Mouse (Mus musculus) heart, adult 9 months (tissue): Measurements from ENCODE around the gene Cd2.

Source experiments
- DNase-seq, 2 experiments: peaks; one replicate each; pipeline ENCODE4 v3.0.0; 2022; ENCODE audit warnings: low spot score in 2 of 2

Gene Cd2

DNA sequence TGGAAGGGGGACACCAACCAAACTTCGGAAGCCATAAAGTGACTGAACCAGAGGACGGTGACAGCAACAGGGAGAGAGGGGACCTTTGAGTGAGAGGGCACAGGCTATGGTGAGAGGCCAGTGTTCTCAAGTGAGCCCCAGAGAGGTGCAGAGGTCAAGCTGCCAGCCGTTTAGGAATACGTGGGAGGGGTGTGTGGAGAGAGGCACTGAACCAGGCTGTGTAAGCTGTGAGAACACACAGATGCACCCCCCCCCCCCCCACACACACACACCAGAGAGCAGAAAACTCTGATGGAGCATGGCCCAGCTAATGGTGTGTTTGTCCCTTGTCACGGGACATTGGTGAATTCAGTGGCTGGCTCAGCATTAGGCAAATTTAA, 58.2 kb downstream of the Cd2 start:
- no peak for DNase-seq

DNA sequence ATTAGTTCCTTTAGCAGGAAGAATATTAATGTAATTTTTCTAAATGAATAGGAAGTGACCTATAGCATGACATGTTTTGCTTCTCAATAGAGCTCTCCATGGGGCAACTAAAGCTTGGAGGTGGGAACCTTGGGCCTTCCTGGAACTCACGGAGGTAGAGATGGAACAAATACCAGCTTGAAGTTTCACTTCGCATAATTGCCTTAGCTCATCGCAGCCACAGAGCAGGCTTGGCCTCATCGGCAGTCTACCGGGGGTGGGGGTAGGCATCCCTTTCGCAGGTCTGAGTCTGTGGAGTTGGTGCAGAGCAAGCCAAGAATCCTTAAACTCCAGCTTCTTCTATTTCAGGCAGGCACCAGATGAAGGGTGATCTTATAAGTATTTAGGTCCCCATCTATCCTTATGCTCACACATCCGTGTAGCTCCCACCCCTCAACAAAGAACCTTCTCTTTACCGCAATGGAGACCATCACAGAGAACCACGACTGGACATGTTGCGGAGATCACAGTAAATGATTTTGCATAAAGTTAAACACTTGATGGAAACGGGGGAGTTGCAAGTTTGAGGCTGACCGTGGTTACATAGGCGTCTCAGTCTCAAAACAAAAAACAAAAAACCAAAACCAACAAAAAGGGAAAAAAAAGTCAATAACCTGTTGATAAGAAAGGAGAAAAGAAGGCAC, 58.7 kb downstream of the Cd2 start:
- no peak for DNase-seq

DNA sequence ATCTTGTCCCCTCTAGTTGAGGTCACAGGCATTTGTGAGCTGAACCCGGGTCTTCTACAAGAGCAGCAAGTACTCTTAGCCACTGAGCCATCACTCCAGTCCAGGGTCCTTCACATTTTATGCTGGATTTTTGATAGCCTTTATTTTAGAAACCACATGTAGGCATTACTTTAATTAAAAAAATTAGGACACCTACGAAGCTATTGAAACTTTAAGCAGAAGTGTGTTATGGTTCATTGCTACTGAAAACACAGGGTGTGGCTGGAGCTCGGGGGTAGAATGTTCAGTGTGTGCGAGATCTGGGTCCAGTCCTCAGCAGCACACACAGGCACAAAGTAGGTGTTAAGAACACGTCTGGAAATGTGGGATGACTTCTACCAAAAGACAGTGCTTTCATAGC, 59.7 kb downstream of the Cd2 start:
- no peak for DNase-seq
